In the genomic region with DNA sequence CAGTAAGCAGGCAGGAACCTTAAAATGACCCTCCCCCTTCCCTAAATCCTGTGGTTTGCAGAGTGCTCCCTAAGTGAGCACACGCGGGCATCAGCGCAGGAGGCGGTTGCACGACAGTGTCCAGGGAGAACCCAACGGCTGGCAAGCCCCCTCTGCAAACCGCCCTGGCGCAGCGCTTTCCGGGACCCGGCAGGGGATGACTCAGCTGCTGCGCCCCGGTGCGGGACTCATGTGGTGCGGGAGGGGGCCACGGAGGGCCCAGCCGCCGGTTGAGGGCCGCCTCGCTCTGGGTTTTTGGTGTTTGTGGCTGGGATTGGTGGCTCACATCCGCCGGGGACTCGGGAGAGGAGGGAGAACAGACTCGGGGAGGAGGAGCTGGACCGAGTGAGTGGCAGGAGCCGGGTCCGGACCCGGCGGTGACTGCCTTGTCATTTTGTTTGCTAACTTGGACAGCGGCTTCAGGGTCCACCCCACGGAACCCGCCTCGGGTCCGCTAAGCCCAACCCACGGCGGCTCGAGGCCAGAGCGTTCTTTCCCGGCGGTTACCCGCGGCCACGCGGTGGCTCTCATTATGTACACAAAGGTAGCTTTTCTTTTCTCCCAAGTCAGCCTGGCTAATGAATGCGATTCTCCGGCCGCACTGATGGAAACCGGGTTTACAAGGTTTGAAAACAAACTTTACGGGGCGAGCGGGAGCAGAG, we compare ENCODE assay signal across 8 mouse cellular contexts. TPM values are rescaled to one million over a fixed set of nuclear protein-coding genes. Genes with fewer than 3 reads are reported as not detected.
DNase-seq lines count a peak whose midpoint lies in the region; ATAC-seq and TF ChIP-seq lines count a peak whose summit lies in the region.

No protein-coding gene starts in this region.

- peak overlapping the region; percentile 79 for H3K27ac ChIP-seq in liver, embryonic 12.5 days
- peak overlapping the region; percentile 98 for H3K27ac ChIP-seq in stomach, postnatal 0 days (replicated peaks)

- peak overlapping the region; percentile 52 for H3K9ac ChIP-seq in liver, embryonic 12.5 days
- peak overlapping the region; percentile 87 for H3K9ac ChIP-seq in stomach, postnatal 0 days (ENCODE audit: low read length)

- DNase-seq in 3134 (ENCODE audit: extremely low read depth, insufficient read length, low spot score) (peak; percentile 97), ZHBTc4 (ENCODE audit: low read depth, low spot score) (peak; percentile 83)
- DNase-seq in embryo, embryonic 11 days: peak; percentile 86
- DNase-seq in heart, adult 8-10 months (ENCODE audit: low spot score): peak; percentile 87
- DNase-seq in kidney, adult 8-10 months: peak; percentile 86
- DNase-seq in stomach, postnatal 0 days (ENCODE audit: low spot score): peak; percentile 94

- no peaks in the 10 kb centered on the region for H3K9me3 ChIP-seq in liver, embryonic 12.5 days (replicated peaks)
- H3K9me3 ChIP-seq in stomach, postnatal 0 days (ENCODE audit: control insufficient read depth, low read length): no peaks in the 10 kb centered on the region

- WGBS in liver, embryonic 12.5 days (ENCODE audit: insufficient replicate concordance): 1% methylated on average over 51 of the region's 51 CpGs
- WGBS in stomach, postnatal 0 days: under 1% methylated on average over 51 of the region's 51 CpGs

- H3K36me3 ChIP-seq in liver, embryonic 12.5 days: no peaks in the 10 kb centered on the region
- H3K36me3 ChIP-seq in stomach, postnatal 0 days (ENCODE audit: control insufficient read depth, insufficient read depth, low read length): no peaks in the 10 kb centered on the region

- H3K4me2 ChIP-seq in liver, embryonic 12.5 days: peak overlapping the region; percentile 92
- peak overlapping the region; percentile 97 for H3K4me2 ChIP-seq in stomach, postnatal 0 days (replicated peaks; ENCODE audit: low read depth)

- no peak for TF ChIP-seq EP300 in stomach, postnatal 0 days (optimal IDR thresholded peaks at IDR 0.05)

- H3K27me3 ChIP-seq in liver, embryonic 12.5 days (replicated peaks): peaks cover 68% of the 10 kb centered on the region
- H3K27me3 ChIP-seq in stomach, postnatal 0 days (ENCODE audit: control insufficient read depth, insufficient read depth, low read length): no peaks in the 10 kb centered on the region

- ATAC-seq in liver, embryonic 12.5 days: peak; percentile 53
- peak; percentile 25 for ATAC-seq in monocyte, adult 5-6 weeks (replicated peaks; ENCODE audit: insufficient number of reproducible peaks, low FRiP score, low TSS enrichment, poor library complexity, severe bottlenecking)
- peak; percentile 84 for ATAC-seq in stomach, postnatal 0 days (ENCODE audit: low FRiP score, low TSS enrichment)

- peak overlapping the region; percentile 68 for H3K4me3 ChIP-seq in liver, embryonic 12.5 days
- peak overlapping the region; percentile 66 for H3K4me3 ChIP-seq in stomach, postnatal 0 days (ENCODE audit: low read depth, low read length)

- TF ChIP-seq CTCF in stomach, postnatal 0 days (IDR thresholded peaks at IDR 0.05; ENCODE audit: low read depth): peak; percentile 22; the same call in 1 of the 2 replicates

- H3K4me1 ChIP-seq in liver, embryonic 12.5 days: peaks cover 37% of the 10 kb centered on the region
- no peaks in the 10 kb centered on the region for H3K4me1 ChIP-seq in stomach, postnatal 0 days (replicated peaks; ENCODE audit: control insufficient read depth, insufficient read depth)

RNA-seq across cellular contexts. Expression of a gene that starts 0.5 kb away (rescaled TPM):
- total RNA-seq in heart, adult 8-10 months (2022): 1 to 10 TPM; 2.8 to 4.8 (median 3.9) TPM
- 13.3 and 13.8 TPM in 2 replicates for polyA plus RNA-seq in liver, embryonic 12.5 days (2016; fragmentation: Nextera tagmentation; extraction: Ambion mirVana)
- total RNA-seq in monocyte, adult 5-6 weeks (2017): 79.7 to 125 TPM (median 111 TPM) in 3 replicates
- 34.7 and 35.6 TPM in 2 replicates for polyA plus RNA-seq in stomach, postnatal 0 days (2015; fragmentation: Nextera tagmentation; extraction: Ambion mirVana)

Comparison
In these comparisons a context has a peak if more than half of its experiments do, and no peak if none do; other contexts are left out.
1. Peak in every context shown above with its lines: DNase-seq, ATAC-seq, H3K4me3 ChIP-seq and H3K27ac ChIP-seq.
2. ATAC-seq: peak in every context shown above with its lines; median percentile 84 in stomach, postnatal 0 days; 53 in liver, embryonic 12.5 days; 25 in monocyte, adult 5-6 weeks.
3. RNA of a gene that starts 0.5 kb away (total RNA-seq): 79.7 to 125 TPM in monocyte, adult 5-6 weeks; 2.8 to 4.8 TPM in heart, adult 8-10 months; every median in the first group is over 10 times any median in the second.